Mouse (Mus musculus) myocyte (in vitro differentiated cells): ENCODE data around the gene Tbcc. TPM values are rescaled to one million over a fixed set of nuclear protein-coding genes. Genes with fewer than 3 reads are reported as not detected.
A peak's percentile ranks its signal among the peaks of the same experiment; 100 is the strongest.

Experiments used
- H3K27me3 ChIP-seq: one replicate; pipeline ENCODE4 v1.6.1; 2011; ENCODE audit not compliant: control insufficient read depth, insufficient read depth, insufficient read length
- H3K36me3 ChIP-seq: one replicate; pipeline ENCODE4 v1.6.1; 2011; ENCODE audit not compliant: control insufficient read depth, insufficient read depth
- H3K4me2 ChIP-seq: one replicate; pipeline ENCODE4 v1.6.1; 2011; ENCODE audit warnings: low read depth, control low read depth
- H3K4me3 ChIP-seq: one replicate; pipeline ENCODE4 v1.5.1; 2011; ENCODE audit warnings: mild to moderate bottlenecking, control low read depth, moderate library complexity
- H3K79me2 ChIP-seq: one replicate; pipeline ENCODE4 v1.6.1; 2011; ENCODE audit not compliant: control insufficient read depth, insufficient read depth
- H3ac ChIP-seq: one replicate; pipeline ENCODE4 v1.6.1; 2011; ENCODE audit not compliant: control insufficient read depth, insufficient read length
- CEBPB ChIP-seq: IDR thresholded peaks from 2 replicates; pipeline ENCODE4 v1.6.1; 2011; ENCODE audit warnings: mild to moderate bottlenecking, moderate library complexity; ENCODE audit not compliant: poor library complexity, insufficient read depth, severe bottlenecking
- MAX ChIP-seq: IDR thresholded peaks from one replicate; pipeline ENCODE4 v1.6.1; 2011; ENCODE audit warnings: low read depth, mild to moderate bottlenecking, control low read depth
- MYOD1 ChIP-seq, 3 experiments: IDR thresholded peaks; one replicate each; pipeline ENCODE4 v1.6.1; 2011; ENCODE audit warnings: control low read depth in 2 of 3, low read depth in 2 of 3, mild to moderate bottlenecking in 2 of 3, moderate library complexity in 1 of 3; ENCODE audit not compliant: insufficient read length in 2 of 3, control insufficient read depth in 1 of 3
- MYOG ChIP-seq, 3 experiments: IDR thresholded peaks; one replicate each; pipeline ENCODE4 v1.6.1; 2011; ENCODE audit warnings: control low read depth in 2 of 3, low read depth in 2 of 3, mild to moderate bottlenecking in 2 of 3; ENCODE audit not compliant: insufficient read length in 2 of 3, control insufficient read depth in 1 of 3, insufficient read depth in 1 of 3
- POLR2A ChIP-seq: IDR thresholded peaks from one replicate; pipeline ENCODE4 v1.6.1; 2011; ENCODE audit warnings: low read depth, mild to moderate bottlenecking, control low read depth, moderate library complexity; ENCODE audit not compliant: insufficient read length
- POLR2AphosphoS2 ChIP-seq: IDR thresholded peaks from one replicate; pipeline ENCODE4 v1.6.1; 2011; ENCODE audit warnings: low read depth, control low read depth; ENCODE audit not compliant: insufficient read length
- REST ChIP-seq: IDR thresholded peaks from one replicate; pipeline ENCODE4 v1.6.1; 2011; ENCODE audit warnings: mild to moderate bottlenecking, control low read depth, moderate library complexity; ENCODE audit not compliant: insufficient read depth, insufficient read length
- SRF ChIP-seq: IDR thresholded peaks from one replicate; pipeline ENCODE4 v1.6.1; 2011; ENCODE audit warnings: low read depth; ENCODE audit not compliant: control insufficient read depth, insufficient read length
- TCF12 ChIP-seq: IDR thresholded peaks from one replicate; pipeline ENCODE4 v1.6.1; 2011; ENCODE audit warnings: mild to moderate bottlenecking, control low read depth; ENCODE audit not compliant: poor library complexity, insufficient read depth, severe bottlenecking
- TCF3 ChIP-seq: IDR thresholded peaks from one replicate; pipeline ENCODE4 v1.6.1; 2011; ENCODE audit warnings: low read depth, control low read depth; ENCODE audit not compliant: insufficient read length
- USF1 ChIP-seq: IDR thresholded peaks from one replicate; pipeline ENCODE4 v1.6.1; 2011; ENCODE audit warnings: low read depth, mild to moderate bottlenecking, control low read depth, moderate library complexity
- polyA plus RNA-seq: library from polyadenylated mRNA; unstranded; fragments of >200 nt; fragmentation: generic; extraction: Trizol; gene quantifications from one replicate; pipeline ENCODE4 v1.2.1, GENCODE M21; 2012; ENCODE audit warnings: missing spikeins

The Tbcc gene
- polyA plus RNA-seq, 1 experiment = 46.1 TPM

DNA sequence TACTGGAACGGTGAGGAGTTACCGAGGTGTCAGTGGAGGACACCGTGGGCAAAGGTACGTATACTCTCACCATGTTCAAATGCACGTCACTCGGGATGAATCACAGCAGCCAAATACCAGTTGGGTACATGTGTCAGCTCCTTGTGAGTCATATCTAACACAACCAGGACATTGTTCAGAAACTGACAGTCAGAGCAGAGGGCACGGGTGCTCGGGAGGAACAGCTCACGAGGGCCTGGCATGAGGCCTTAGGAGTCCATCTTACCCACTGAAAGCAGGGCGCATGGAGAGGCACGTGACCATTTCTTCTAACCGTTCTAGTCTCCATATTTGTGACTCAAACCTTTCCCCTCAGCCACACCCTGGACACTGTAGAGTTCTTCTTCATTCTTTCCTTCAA, 23.6 kb upstream of the Tbcc start:
- no peaks in the 10 kb centered on the region for H3K36me3 ChIP-seq
- TF ChIP-seq USF1 = peak; percentile 95
- peak; percentile 22 for TF ChIP-seq POLR2A
- no peak for TF ChIP-seq SRF
- TF ChIP-seq POLR2AphosphoS2 = peak; percentile 26
- no peak for TF ChIP-seq MYOG (IDR thresholded peaks at IDR 0.05; ENCODE audit: control insufficient read depth in 1 of 3, insufficient read depth in 1 of 3, insufficient read length in 2 of 3, low read depth in 2 of 3)
- H3K79me2 ChIP-seq = no peaks in the 10 kb centered on the region
- no peaks in the 10 kb centered on the region for H3K27me3 ChIP-seq
- peak overlapping the region; percentile 44 for H3K4me2 ChIP-seq
- H3ac ChIP-seq = no peak overlapping the region
- H3K4me3 ChIP-seq = no peak overlapping the region

- no peak overlapping the region for H3K4me3 ChIP-seq
- H3K4me2 ChIP-seq = no peak overlapping the region
- no peak for TF ChIP-seq TCF12
- TF ChIP-seq USF1 = no peak
- TF ChIP-seq TCF3 = no peak
- no peak for TF ChIP-seq REST
- TF ChIP-seq MAX = no peak
- TF ChIP-seq MYOG (IDR thresholded peaks at IDR 0.05; ENCODE audit: control insufficient read depth in 1 of 3, insufficient read depth in 1 of 3, insufficient read length in 2 of 3, low read depth in 2 of 3) = no peak
- no peak overlapping the region for H3ac ChIP-seq
- no peaks in the 10 kb centered on the region for H3K36me3 ChIP-seq
- H3K27me3 ChIP-seq = no peaks in the 10 kb centered on the region
- no peaks in the 10 kb centered on the region for H3K79me2 ChIP-seq
These were observed 20.2 kb upstream of the Tbcc start for GRCm38 (mm10) chr17:46870204-46870798.

DNA sequence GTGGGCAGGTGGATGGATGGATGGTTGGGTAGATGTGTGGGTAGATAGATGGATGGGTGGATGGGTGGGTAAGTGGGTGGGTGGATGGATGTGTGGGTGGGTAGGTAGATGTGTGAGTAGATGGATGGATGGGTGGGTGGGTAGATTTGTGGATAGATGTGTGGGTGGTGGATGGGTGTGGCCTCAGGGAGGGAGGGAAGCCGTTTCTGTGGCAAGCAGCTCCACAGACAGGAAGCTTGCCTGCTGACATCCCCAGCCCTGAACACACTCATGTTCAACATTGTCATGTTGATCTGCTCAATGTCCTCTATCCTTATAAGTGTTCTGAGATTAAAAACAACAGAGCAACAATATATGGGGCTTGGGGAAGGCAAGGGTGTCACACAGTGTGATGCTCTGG, 19.6 kb upstream of the Tbcc start:
- no peak for TF ChIP-seq POLR2A
- TF ChIP-seq MAX = no peak
- TF ChIP-seq CEBPB = no peak
- TF ChIP-seq POLR2AphosphoS2 = no peak
- no peak for TF ChIP-seq TCF12
- TF ChIP-seq USF1 = no peak
- TF ChIP-seq TCF3 = no peak
- Histone ChIP-seq H3K4me2 (no peak overlapping the region), H3K36me3 (no peaks in the 10 kb centered on the region), H3ac (no peak overlapping the region), H3K27me3 (no peaks in the 10 kb centered on the region), H3K4me3 (no peak overlapping the region), H3K79me2 (no peaks in the 10 kb centered on the region)

DNA sequence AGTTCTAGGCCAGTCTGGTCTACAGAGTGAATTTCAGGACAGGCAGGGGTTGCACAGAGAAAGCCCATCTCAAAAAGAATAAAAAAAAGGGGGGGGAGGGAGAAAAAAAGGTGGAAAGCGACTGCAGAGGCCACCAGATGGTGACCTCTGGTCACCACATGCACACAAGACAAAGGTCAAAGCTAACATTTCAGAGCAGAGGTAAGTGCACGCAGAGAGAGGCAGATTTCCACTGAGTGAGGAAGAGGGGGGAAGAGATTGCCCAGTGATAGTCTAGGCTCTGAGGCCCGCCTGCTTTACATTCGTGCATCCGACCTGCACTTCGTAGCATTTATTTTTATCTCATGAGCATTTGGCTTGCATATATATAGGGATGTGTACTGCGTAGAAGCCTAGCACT, 17.7 kb upstream of the Tbcc start:
- Histone ChIP-seq H3ac (no peak overlapping the region), H3K27me3 (no peaks in the 10 kb centered on the region), H3K4me2 (no peak overlapping the region), H3K36me3 (no peaks in the 10 kb centered on the region), H3K79me2 (no peaks in the 10 kb centered on the region), H3K4me3 (no peak overlapping the region)
- TF ChIP-seq TCF12 (no peak), MYOD1 (IDR thresholded peaks at IDR 0.05; ENCODE audit: control insufficient read depth in 1 of 3, insufficient read length in 2 of 3, low read depth in 2 of 3) (no peak)

GRCm38 (mm10) chr17:46874133-46874532, 16.4 kb upstream of the Tbcc start:
- Histone ChIP-seq H3K27me3 (no peaks in the 10 kb centered on the region), H3K4me3 (no peak overlapping the region), H3K79me2 (no peaks in the 10 kb centered on the region), H3K4me2 (peak overlapping the region; percentile 68), H3ac (no peak overlapping the region), H3K36me3 (no peaks in the 10 kb centered on the region)
- peak in 1 of 3 experiments; percentile 72 for TF ChIP-seq MYOG (IDR thresholded peaks at IDR 0.05; ENCODE audit: control insufficient read depth in 1 of 3, insufficient read depth in 1 of 3, insufficient read length in 2 of 3, low read depth in 2 of 3)
- no peak for TF ChIP-seq SRF
- TF ChIP-seq USF1 = no peak
- peak in 2 of 3 experiments; percentile 60 to 73 for TF ChIP-seq MYOD1 (IDR thresholded peaks at IDR 0.05; ENCODE audit: control insufficient read depth in 1 of 3, insufficient read length in 2 of 3, low read depth in 2 of 3)

DNA sequence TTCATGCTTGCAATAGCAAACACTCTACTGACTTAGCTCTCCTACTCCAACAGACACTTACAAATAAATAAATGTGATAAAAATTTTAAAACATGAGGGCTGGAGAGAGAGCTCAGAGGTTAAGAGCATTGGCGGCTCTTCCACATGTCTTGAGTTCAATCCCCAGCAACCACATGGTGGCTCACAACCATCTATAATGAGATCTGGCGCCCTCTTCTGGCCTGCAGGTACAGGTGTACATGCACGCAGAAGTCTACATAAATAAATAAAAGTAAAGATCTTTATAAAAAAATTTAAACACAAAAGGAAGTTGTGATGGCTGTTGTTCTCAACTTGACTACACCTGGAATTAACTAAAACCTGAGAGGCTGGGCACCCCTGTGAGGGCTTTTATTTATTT, 14.9 kb upstream of the Tbcc start:
- no peaks in the 10 kb centered on the region for H3K27me3 ChIP-seq
- no peak for TF ChIP-seq USF1
- no peak for TF ChIP-seq POLR2AphosphoS2
- no peak for TF ChIP-seq MYOD1 (IDR thresholded peaks at IDR 0.05; ENCODE audit: control insufficient read depth in 1 of 3, insufficient read length in 2 of 3, low read depth in 2 of 3)
- TF ChIP-seq REST = no peak
- no peak for TF ChIP-seq TCF12
- no peaks in the 10 kb centered on the region for H3K79me2 ChIP-seq
- no peaks in the 10 kb centered on the region for H3K36me3 ChIP-seq
- H3ac ChIP-seq = no peak overlapping the region
- no peak overlapping the region for H3K4me2 ChIP-seq
- H3K4me3 ChIP-seq = no peak overlapping the region
